Mouse (Mus musculus) Patski (cell line): ENCODE results near the gene Chrna4. TPM values are rescaled to one million over a fixed set of nuclear protein-coding genes. Genes with fewer than 3 reads are reported as not detected.

Source experiments
- ATAC-seq: fragments of 100-300 bp; one replicate; pipeline ENCODE4 v1.8.0; 2021
- CTCF ChIA-PET: fragments of 350-600 bp; sonication (Branson Sonifier 250); formaldehyde crosslinking; loops from one replicate; lab custom pipeline; 2022; ENCODE audit warnings: inconsistent platforms; lab: Charles Lee
- POLR2A ChIA-PET: fragments of 350-600 bp; sonication (Branson Sonifier 250); formaldehyde crosslinking; loops from one replicate; lab custom pipeline; 2022; ENCODE audit warnings: antibody characterized with exemption, inconsistent platforms; lab: Charles Lee
- DNase-seq: peaks from one replicate; pipeline ENCODE4 v3.0.0-alpha.2; 2011; ENCODE audit warnings: low read depth, low spot score
- H3K27me3 ChIP-seq: fragments of 371-371 bp; one replicate; pipeline ENCODE4 v1.5.1; 2021
- CTCF ChIP-seq: fragments of 100-300 bp; IDR thresholded peaks from one replicate; pipeline ENCODE4 v1.5.1; 2021
- in situ Hi-C: fragments of 300-500 bp; cut with MboI; formaldehyde crosslinking; loops from 3 replicates; pipeline ENCODE4 v1.11.1; 2018; ENCODE audit warnings: low pct_unique_long_range_greater_than_20kb, mixed read lengths
- polyA plus RNA-seq: library from polyadenylated mRNA; unstranded; gene quantifications from one replicate; pipeline ENCODE4 v1.2.3, GENCODE M21; 2021

Gene Chrna4
- polyA plus RNA-seq, 1 experiment from 2014 or later: 0.05 TPM

- in situ Hi-C loops: no loop called here
- TF ChIP-seq CTCF: no peak
- DNase-seq: no peak
- peaks cover 13% of the 10 kb centered on the region for H3K27me3 ChIP-seq
- POLR2A ChIA-PET: no interaction called here
- CTCF ChIA-PET: no interaction called here
- ATAC-seq: no peak
Observed at GRCm38 (mm10) chr2:180994360-180994759, 49.0 kb downstream of the Chrna4 start.

DNA sequence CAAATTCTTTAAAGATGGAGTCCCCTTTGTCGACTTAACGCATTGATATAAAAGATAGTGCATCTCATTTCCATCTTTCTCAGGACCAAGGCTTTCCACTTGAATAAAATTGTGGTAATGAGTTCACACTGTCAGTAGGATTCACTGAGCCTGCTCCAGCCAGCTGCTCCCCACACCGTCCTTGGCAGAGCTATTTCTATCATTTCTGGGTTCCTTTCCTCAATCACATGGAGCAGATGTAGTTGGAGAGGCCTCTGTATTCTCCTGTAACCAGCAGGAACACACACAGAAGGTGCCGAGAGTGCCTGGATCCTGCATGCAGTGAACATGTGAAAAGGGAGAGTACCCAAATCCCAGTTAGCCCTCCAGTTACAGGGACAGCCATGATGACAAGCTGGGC is 53.0 kb downstream of the Chrna4 start:
- TF ChIP-seq CTCF: no peak
- DNase-seq (no peak), ATAC-seq (no peak)
- ChIA-PET POLR2A (interaction anchor here (0.6 kb wide), 1 partner anchor 601 kb away, joined by 3 read pairs; no protein-coding TSS in a partner anchor), CTCF (interaction anchor here (0.8 to 1.6 kb wide), 3 partner anchors 18 to 80 kb away, joined by 3 to 4 read pairs (median 4); no protein-coding TSS in a partner anchor)
- H3K27me3 ChIP-seq: peaks cover under 1% of the 10 kb centered on the region
- in situ Hi-C loops: no loop called here

GRCm38 (mm10) chr2:180988948-180989347 is 54.4 kb downstream of the Chrna4 start:
- no peak for TF ChIP-seq CTCF
- ATAC-seq: no peak
- in situ Hi-C loops: no loop called here
- ChIA-PET POLR2A (no interaction called here), CTCF (interaction anchor here (1.4 kb wide), 1 partner anchor 63 kb away, joined by 3 read pairs; no protein-coding TSS in a partner anchor)
- H3K27me3 ChIP-seq: no peaks in the 10 kb centered on the region
- DNase-seq: no peak

- no peaks in the 10 kb centered on the region for H3K27me3 ChIP-seq
- ATAC-seq (no peak), DNase-seq (no peak)
- ChIA-PET CTCF (interaction anchor here (1.4 to 1.8 kb wide), 2 partner anchors 25 to 62 kb away, joined by 3 to 5 read pairs; no protein-coding TSS in a partner anchor), POLR2A (no interaction called here)
- TF ChIP-seq CTCF: no peak
- in situ Hi-C loops: no loop called here
Observed at GRCm38 (mm10) chr2:180988347-180988913, 54.9 kb downstream of the Chrna4 start.

DNA sequence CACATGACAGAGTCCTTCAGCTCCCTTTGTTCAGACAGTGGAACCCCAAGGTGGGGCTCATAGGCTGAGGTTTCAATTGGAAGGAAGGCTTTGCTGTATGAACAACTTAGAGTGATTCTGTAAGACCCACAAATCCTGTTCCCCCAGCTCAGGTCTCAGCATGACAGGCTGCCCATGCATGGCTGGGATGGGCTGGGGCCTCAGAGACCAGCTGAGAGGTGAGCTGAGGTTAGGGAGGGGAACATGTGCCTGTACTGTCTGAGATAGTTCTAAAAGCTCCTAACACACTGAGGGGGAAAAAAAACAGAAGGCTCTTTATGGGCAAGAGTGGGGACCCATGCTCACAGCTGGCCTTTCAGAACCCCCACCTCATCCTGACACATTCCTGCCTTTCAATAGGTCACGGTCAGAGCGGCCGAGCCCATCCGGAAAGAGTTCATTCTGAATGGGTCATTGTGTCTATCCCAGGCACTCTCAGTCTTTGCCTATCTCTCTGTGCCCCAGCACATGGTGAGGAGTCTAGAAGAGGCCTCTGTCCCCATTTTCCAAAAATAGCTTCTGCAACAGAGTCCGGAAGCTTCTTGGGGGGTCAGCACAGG is 55.8 kb downstream of the Chrna4 start:
- no peak for DNase-seq
- in situ Hi-C loops: no loop called here
- ChIA-PET POLR2A (no interaction called here), CTCF (interaction anchor here (1.8 kb wide), 1 partner anchor 24 kb away, joined by 5 read pairs; no protein-coding TSS in a partner anchor)
- no peaks in the 10 kb centered on the region for H3K27me3 ChIP-seq
- no peak for ATAC-seq
- no peak for TF ChIP-seq CTCF

- in situ Hi-C loops: no loop called here
- POLR2A ChIA-PET: no interaction called here
- TF ChIP-seq CTCF: no peak
- DNase-seq (no peak), ATAC-seq (no peak)
- no peaks in the 10 kb centered on the region for H3K27me3 ChIP-seq
- CTCF ChIA-PET: interaction anchor here (1.8 kb wide), 1 partner anchor 23 kb away, joined by 5 read pairs; no protein-coding TSS in a partner anchor
Observed at GRCm38 (mm10) chr2:180987001-180987400, 56.3 kb downstream of the Chrna4 start.

GRCm38 (mm10) chr2:180986449-180986848 is 56.9 kb downstream of the Chrna4 start, which contains the start of gene Col20a1:
TSS of gene Col20a1 (plus strand) at chr2:180986535.
- TF ChIP-seq CTCF: no peak
- no peaks in the 10 kb centered on the region for H3K27me3 ChIP-seq
- ChIA-PET CTCF (no interaction called here), POLR2A (no interaction called here)
- no peak for DNase-seq
- in situ Hi-C loops: no loop called here
- ATAC-seq: no peak

GRCm38 (mm10) chr2:180985635-180986034 is 57.7 kb downstream of the Chrna4 start:
- in situ Hi-C loops: no loop called here

DNA sequence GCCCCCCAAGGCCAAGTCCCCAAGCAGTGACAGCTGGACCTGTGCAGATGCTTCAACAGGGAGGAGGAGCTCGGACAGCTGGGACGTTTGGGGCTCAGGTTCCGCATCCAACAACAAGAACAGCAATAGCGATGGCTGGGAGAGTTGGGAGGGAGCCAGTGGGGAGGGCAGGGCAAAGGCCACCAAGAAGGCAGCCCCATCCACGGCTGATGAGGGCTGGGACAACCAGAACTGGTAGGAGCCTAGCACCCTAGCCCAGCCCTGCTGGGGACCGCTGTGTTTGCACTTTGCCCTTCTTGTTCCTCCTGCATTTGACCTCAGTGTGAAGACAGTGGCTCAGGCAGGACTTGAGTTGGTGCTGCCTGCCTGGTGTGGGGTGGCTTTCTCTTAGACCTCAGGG is 62.2 kb downstream of the Chrna4 start:
- no peak for TF ChIP-seq CTCF
- ATAC-seq (no peak), DNase-seq (no peak)
- in situ Hi-C loops: no loop called here
- POLR2A ChIA-PET: interaction anchor here (0.9 to 1.6 kb wide), 2 partner anchors 12 to 14 kb away, joined by 5 to 7 read pairs; partner anchors contain the start of gene Arfgap1
- CTCF ChIA-PET: no interaction called here
- no peaks in the 10 kb centered on the region for H3K27me3 ChIP-seq

More at GRCm38 (mm10) chr2:180985635-180986034, 57.7 kb downstream of the Chrna4 start:
- DNase-seq (no peak), ATAC-seq (no peak)
- CTCF ChIA-PET: no interaction called here
- no peaks in the 10 kb centered on the region for H3K27me3 ChIP-seq
- TF ChIP-seq CTCF: no peak
- POLR2A ChIA-PET: no interaction called here

Other genes starting within 250 kb of the Chrna4 start
- gene Ythdf1, start 122.6 kb downstream of the Chrna4 start, polyA plus RNA-seq: 51.7 TPM
- not detected for gene Birc7, start 114.5 kb downstream of the Chrna4 start, polyA plus RNA-seq
- 0.59 TPM for gene Nkain4, start 88.8 kb downstream of the Chrna4 start, polyA plus RNA-seq
- 56.2 TPM for gene Arfgap1, start 76.3 kb downstream of the Chrna4 start, polyA plus RNA-seq
- gene Col20a1, start 57.0 kb downstream of the Chrna4 start, polyA plus RNA-seq: 0.30 TPM
- 0.10 TPM for gene Kcnq2, start 91.8 kb upstream of the Chrna4 start, polyA plus RNA-seq
- gene Eef1a2, start 113.5 kb upstream of the Chrna4 start, polyA plus RNA-seq: not detected
- 61.6 TPM for gene Ppdpf, start 143.7 kb upstream of the Chrna4 start, polyA plus RNA-seq
- not detected for gene Ptk6, start 159.2 kb upstream of the Chrna4 start, polyA plus RNA-seq
- gene Srms, start 169.6 kb upstream of the Chrna4 start, polyA plus RNA-seq: not detected
- not detected for gene Fndc11, start 176.5 kb upstream of the Chrna4 start, polyA plus RNA-seq
- gene Helz2, start 198.5 kb upstream of the Chrna4 start, polyA plus RNA-seq: 9.4 TPM
- 21.3 TPM for gene Gmeb2, start 244.5 kb upstream of the Chrna4 start, polyA plus RNA-seq